Mouse (Mus musculus): ENCODE results near the gene Yes1.
"Not testable (repeated sequence)": the region's sequence is repeated elsewhere in the genome, so short reads cannot be mapped to it uniquely, and the experiment has no call there.

Gene Yes1

GRCm38 (mm10) chr5:32610801-32611340, at the start of gene Yes1:
Gene Yes1 (plus strand): TSS chr5:32611171.
- DNase-seq (ENCODE audit: low read depth): peak; percentile 91

- DNase-seq (ENCODE audit: low read depth): no peak
Observed at GRCm38 (mm10) chr5:32564697-32565096, 46.3 kb upstream of the Yes1 start.

GRCm38 (mm10) chr5:32571802-32572201, 39.2 kb upstream of the Yes1 start:
- DNase-seq (ENCODE audit: low read depth): no peak

GRCm38 (mm10) chr5:32588136-32588535, 22.8 kb upstream of the Yes1 start:
- peak; percentile 86 for DNase-seq (ENCODE audit: low read depth)

GRCm38 (mm10) chr5:32593793-32594192, 17.2 kb upstream of the Yes1 start:
- DNase-seq (ENCODE audit: low read depth): peak; percentile 64

- no peak for DNase-seq (ENCODE audit: low read depth)
Observed at GRCm38 (mm10) chr5:32594358-32594757, 16.6 kb upstream of the Yes1 start.

GRCm38 (mm10) chr5:32605911-32606310, 5.1 kb upstream of the Yes1 start:
- no peak for DNase-seq (ENCODE audit: low read depth)

- DNase-seq (ENCODE audit: low read depth): peak; percentile 67
Observed at GRCm38 (mm10) chr5:32607776-32608355, 3.1 kb upstream of the Yes1 start.

GRCm38 (mm10) chr5:32608516-32608915, 2.5 kb upstream of the Yes1 start:
- no peak for DNase-seq (ENCODE audit: low read depth)

- DNase-seq (ENCODE audit: low read depth): peak; percentile 65
Observed at GRCm38 (mm10) chr5:32610064-32610800, 739 bp upstream of the Yes1 start.

GRCm38 (mm10) chr5:32611341-32611961, 480 bp downstream of the Yes1 start:
- no peak for DNase-seq (ENCODE audit: low read depth)

- DNase-seq (ENCODE audit: low read depth): no peak
Observed at GRCm38 (mm10) chr5:32614291-32614690, 3.3 kb downstream of the Yes1 start.

- DNase-seq (ENCODE audit: low read depth): no peak
Observed at GRCm38 (mm10) chr5:32614691-32615090, 3.7 kb downstream of the Yes1 start.

- not testable (repeated sequence) for DNase-seq (ENCODE audit: low read depth)
Observed at GRCm38 (mm10) chr5:32616489-32616888, 5.5 kb downstream of the Yes1 start.

- DNase-seq (ENCODE audit: low read depth): no peak
Observed at GRCm38 (mm10) chr5:32617851-32618250, 6.9 kb downstream of the Yes1 start.

GRCm38 (mm10) chr5:32623649-32624048, 12.7 kb downstream of the Yes1 start:
- no peak for DNase-seq (ENCODE audit: low read depth)

GRCm38 (mm10) chr5:32624777-32625176, 13.8 kb downstream of the Yes1 start:
- DNase-seq (ENCODE audit: low read depth): no peak

- no peak for DNase-seq (ENCODE audit: low read depth)
Observed at GRCm38 (mm10) chr5:32633185-32633584, 22.2 kb downstream of the Yes1 start.

GRCm38 (mm10) chr5:32657386-32657785, 46.4 kb downstream of the Yes1 start:
- peak; percentile 66 for DNase-seq (ENCODE audit: low read depth)

GRCm38 (mm10) chr5:32682475-32682874, 71.5 kb downstream of the Yes1 start:
- no peak for DNase-seq (ENCODE audit: low read depth)

- DNase-seq (ENCODE audit: low read depth): peak; percentile 4
Observed at GRCm38 (mm10) chr5:32693411-32693810, 82.4 kb downstream of the Yes1 start.

- no peak for DNase-seq (ENCODE audit: low read depth)
Observed at GRCm38 (mm10) chr5:32697208-32697867, 86.4 kb downstream of the Yes1 start.
